Mouse (Mus musculus) G1E (cell line): ENCODE measurements around the gene Gm3460. TPM values are rescaled to one million over a fixed set of nuclear protein-coding genes. Genes with fewer than 3 reads are reported as not detected.
"Not testable (repeated sequence)": the region's sequence is repeated elsewhere in the genome, so short reads cannot be mapped to it uniquely, and the experiment has no call there.

ENCODE experiments used
- ATAC-seq: 2 replicates; pipeline ENCODE4 v1.8.0; 2016; ENCODE audit warnings: mild to moderate bottlenecking; ENCODE audit not compliant: insufficient number of reproducible peaks, poor library complexity, low FRiP score, severe bottlenecking; ENCODE audit errors: extremely low read depth
- DNase-seq: peaks from one replicate; pipeline ENCODE4 v3.0.0; 2012; ENCODE audit warnings: low spot score
- H3K27me3 ChIP-seq: 2 replicates; pipeline ENCODE4 v1.6.1; 2012; ENCODE audit warnings: mild to moderate bottlenecking, low read length, inconsistent platforms; ENCODE audit not compliant: insufficient read depth
- H3K36me3 ChIP-seq: replicated peaks from 2 replicates; pipeline ENCODE3; 2012; ENCODE audit warnings: mild to moderate bottlenecking, inconsistent platforms
- H3K4me1 ChIP-seq: 2 replicates; pipeline ENCODE4 v1.6.1; 2012; ENCODE audit warnings: low read depth, low read length, inconsistent platforms, mixed read lengths; ENCODE audit not compliant: insufficient read depth
- H3K4me3 ChIP-seq: 2 replicates; pipeline ENCODE4 v1.5.1; 2012; ENCODE audit warnings: low read depth, mild to moderate bottlenecking, inconsistent platforms, low read length, moderate library complexity, mixed read lengths
- H3K9me3 ChIP-seq: replicated peaks from 2 replicates; pipeline ENCODE4 v1.6.1; 2012; ENCODE audit warnings: inconsistent platforms
- polyA plus RNA-seq: library from polyadenylated mRNA; stranded (reverse); fragments of >175 nt; gene quantifications from 2 replicates; pipeline ENCODE4 v1.2.3, GENCODE M21; 2012
- total RNA-seq, 2 experiments: library from RNA; stranded (forward) in 1 of 2; stranded (reverse) in 1 of 2; fragments of 200-1000 nt in 1 of 2; fragments of >200 nt in 1 of 2; fragmentation: Nextera tagmentation in 1 of 2; gene quantifications; 2 replicates each; pipeline ENCODE4 v1.2.3; 2014 to 2017

The Gm3460 gene
- total RNA-seq (2014; fragmentation: Nextera tagmentation): not detected in 2 replicates
- total RNA-seq (2017): not detected in 2 replicates
- polyA plus RNA-seq: not detected in 2 replicates

DNA sequence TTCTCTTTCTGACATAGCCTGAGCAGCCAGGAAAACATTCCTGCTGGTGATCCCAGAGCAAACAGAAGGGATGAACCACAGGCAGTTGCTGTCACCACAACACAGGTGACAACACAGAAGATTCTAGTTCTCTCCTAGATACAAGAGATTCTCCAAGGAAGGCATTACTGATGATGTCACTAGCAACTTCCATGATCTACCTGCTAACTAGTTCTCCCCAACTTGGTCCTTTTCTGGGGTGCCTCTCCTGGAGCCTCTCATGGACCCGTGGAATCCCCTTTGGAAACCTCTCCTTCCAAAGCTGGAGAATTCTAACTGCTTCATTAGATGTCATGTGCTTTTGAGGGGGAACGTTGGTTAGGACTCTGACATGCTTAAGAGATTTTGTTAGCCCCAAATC, at the start of gene Gm3460:
Gm3460 (minus strand) TSS at position 101 of the 400 bp plus-strand sequence.
- not testable (repeated sequence) for H3K27me3 ChIP-seq, H3K9me3 ChIP-seq, ATAC-seq

DNA sequence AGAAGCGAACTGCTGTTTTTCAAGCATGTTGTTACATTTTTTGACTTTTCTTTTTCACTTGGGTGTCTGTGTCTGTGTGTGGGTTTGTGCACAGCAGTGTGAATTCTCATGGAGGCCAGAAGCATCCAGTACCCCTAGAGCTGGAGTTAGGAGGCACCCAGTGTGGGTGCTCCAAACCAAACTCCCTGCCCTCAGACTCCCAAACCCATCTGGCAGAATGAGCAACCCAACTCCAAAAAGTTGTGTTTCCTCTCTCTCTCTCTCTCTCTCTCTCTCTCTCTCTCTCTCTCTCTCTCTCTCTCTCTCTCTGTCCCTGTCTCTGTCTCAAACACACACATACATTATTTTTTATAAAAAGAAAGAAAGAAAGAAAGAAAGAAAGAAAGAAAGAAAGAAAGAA, 15.8 kb downstream of the Gm3460 start:
- not testable (repeated sequence) for H3K36me3 ChIP-seq, H3K27me3 ChIP-seq, ATAC-seq, DNase-seq, H3K9me3 ChIP-seq, H3K4me1 ChIP-seq, H3K4me3 ChIP-seq

More for the DNA sequence above, at the start of gene Gm3460:
- not testable (repeated sequence) for H3K4me3 ChIP-seq, H3K4me1 ChIP-seq, H3K36me3 ChIP-seq, DNase-seq

DNA sequence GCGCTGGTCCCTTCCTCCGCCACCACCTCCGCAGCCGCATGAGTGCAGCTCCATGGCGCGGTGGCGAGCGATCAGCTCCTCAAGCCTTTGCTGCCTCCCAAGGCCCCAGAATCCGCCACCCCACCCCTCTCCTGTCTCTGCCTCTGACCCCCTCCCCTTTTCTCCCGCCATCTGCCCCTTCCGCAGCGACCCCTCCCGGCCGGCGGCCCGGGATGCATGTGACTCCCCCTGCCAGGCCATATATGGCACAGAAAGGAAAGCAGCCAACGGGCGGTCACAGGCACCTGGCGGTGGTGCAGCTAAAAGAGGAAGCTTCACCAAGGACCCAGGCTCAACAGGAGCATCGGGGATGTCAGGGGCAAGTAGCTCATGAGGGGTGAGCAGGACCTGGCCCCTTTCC, 17.2 kb downstream of the Gm3460 start:
- not testable (repeated sequence) for ATAC-seq, H3K9me3 ChIP-seq, H3K36me3 ChIP-seq, H3K4me1 ChIP-seq, DNase-seq, H3K27me3 ChIP-seq, H3K4me3 ChIP-seq

DNA sequence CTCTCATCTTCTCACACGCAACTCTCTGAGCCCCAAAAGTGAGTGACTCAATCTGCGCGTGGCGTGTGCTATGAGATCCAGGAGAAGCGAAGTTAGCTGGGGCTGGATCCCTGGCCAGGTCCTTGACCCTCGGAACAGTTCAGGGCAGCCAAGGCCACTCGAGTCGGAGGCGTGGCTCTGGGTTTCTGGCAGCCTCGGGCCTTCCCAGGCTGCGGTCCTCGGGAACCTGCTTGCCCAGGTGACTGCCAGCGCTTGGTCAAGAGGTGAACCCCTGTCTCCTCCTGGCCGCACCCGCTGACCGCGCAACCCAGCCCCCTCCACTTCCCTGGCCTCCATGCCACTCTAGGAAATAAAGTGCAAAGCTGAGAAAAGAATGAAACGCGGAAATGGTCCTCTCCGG, 17.7 kb downstream of the Gm3460 start:
- not testable (repeated sequence) for H3K4me1 ChIP-seq, ATAC-seq, H3K4me3 ChIP-seq, H3K27me3 ChIP-seq, H3K9me3 ChIP-seq, H3K36me3 ChIP-seq, DNase-seq

DNA sequence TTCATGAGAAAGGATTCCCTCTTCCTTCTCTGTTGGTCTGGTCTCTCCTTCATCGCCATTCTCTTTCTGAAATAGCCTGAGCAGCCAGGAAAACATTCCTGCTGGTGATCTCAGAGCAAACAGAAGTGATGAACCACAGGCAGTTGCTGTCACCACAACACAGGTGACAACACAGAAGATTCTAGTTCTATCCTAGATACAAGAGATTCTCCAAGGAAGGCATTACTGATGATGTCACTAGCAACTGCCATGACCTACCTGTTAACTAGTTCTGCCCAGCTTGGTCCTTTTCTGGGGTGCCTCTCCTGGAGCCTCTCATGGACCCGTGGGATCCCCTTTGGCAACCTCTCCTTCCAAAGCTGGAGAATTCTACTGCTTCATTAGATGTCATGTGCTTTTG, 31.7 kb downstream of the Gm3460 start, which contains the start of gene Gm3629:
Gm3629 (minus strand) TSS at position 101 of the 400 bp plus-strand sequence.
- not testable (repeated sequence) for ATAC-seq, H3K27me3 ChIP-seq, H3K36me3 ChIP-seq, H3K9me3 ChIP-seq, H3K4me3 ChIP-seq, DNase-seq, H3K4me1 ChIP-seq

Other genes with a start within 250 kb of the Gm3460 start
- not detected in 2 replicates for gene Gm16440, start 232.1 kb downstream of the Gm3460 start, total RNA-seq (2014; fragmentation: Nextera tagmentation)
- gene Gm16440, start 232.1 kb downstream of the Gm3460 start, total RNA-seq (2017): not detected in 2 replicates
- not detected in 2 replicates for gene Gm16440, start 232.1 kb downstream of the Gm3460 start, polyA plus RNA-seq
- gene Gm3591, start 209.9 kb downstream of the Gm3460 start, total RNA-seq (2014; fragmentation: Nextera tagmentation): not detected in 2 replicates
- gene Gm3591, start 209.9 kb downstream of the Gm3460 start, total RNA-seq (2017): 0.71 TPM in 1 of 2 replicates, not detected in the other
- gene Gm3591, start 209.9 kb downstream of the Gm3460 start, polyA plus RNA-seq: not detected in 2 replicates
- not detected in 2 replicates for gene Gm3594, start 177.8 kb downstream of the Gm3460 start, total RNA-seq (2014; fragmentation: Nextera tagmentation)
- gene Gm3594, start 177.8 kb downstream of the Gm3460 start, total RNA-seq (2017): 0.22 and 0.58 TPM in 2 replicates
- gene Gm3594, start 177.8 kb downstream of the Gm3460 start, polyA plus RNA-seq: not detected in 2 replicates
- not detected in 2 replicates for gene Gm8356, start 85.1 kb downstream of the Gm3460 start, total RNA-seq (2014; fragmentation: Nextera tagmentation)
- not detected in 2 replicates for gene Gm8356, start 85.1 kb downstream of the Gm3460 start, total RNA-seq (2017)
- gene Gm8356, start 85.1 kb downstream of the Gm3460 start, polyA plus RNA-seq: not detected in 2 replicates
- gene Gm3629, start 31.8 kb downstream of the Gm3460 start, total RNA-seq (2014; fragmentation: Nextera tagmentation): not detected in 2 replicates
- 0.33 TPM in 1 of 2 replicates, not detected in the other for gene Gm3629, start 31.8 kb downstream of the Gm3460 start, total RNA-seq (2017)
- not detected in 2 replicates for gene Gm3629, start 31.8 kb downstream of the Gm3460 start, polyA plus RNA-seq
- not detected in 2 replicates for gene Gm10251, start 61.8 kb upstream of the Gm3460 start, total RNA-seq (2014; fragmentation: Nextera tagmentation)
- 0.16 TPM in 1 of 2 replicates, not detected in the other for gene Gm10251, start 61.8 kb upstream of the Gm3460 start, total RNA-seq (2017)
- not detected in 2 replicates for gene Gm10251, start 61.8 kb upstream of the Gm3460 start, polyA plus RNA-seq
- gene Gm8050, start 97.8 kb upstream of the Gm3460 start, total RNA-seq (2014; fragmentation: Nextera tagmentation): not detected in 2 replicates
- 0.12 and 0.16 TPM in 2 replicates for gene Gm8050, start 97.8 kb upstream of the Gm3460 start, total RNA-seq (2017)
- gene Gm8050, start 97.8 kb upstream of the Gm3460 start, polyA plus RNA-seq: not detected in 2 replicates
- gene Gm3636, start 119.9 kb upstream of the Gm3460 start, total RNA-seq (2014; fragmentation: Nextera tagmentation): not detected in 2 replicates
- not detected in 2 replicates for gene Gm3636, start 119.9 kb upstream of the Gm3460 start, total RNA-seq (2017)
- not detected in 2 replicates for gene Gm3636, start 119.9 kb upstream of the Gm3460 start, polyA plus RNA-seq
- not detected in 2 replicates for gene Gm8362, start 152.0 kb upstream of the Gm3460 start, total RNA-seq (2014; fragmentation: Nextera tagmentation)
- gene Gm8362, start 152.0 kb upstream of the Gm3460 start, total RNA-seq (2017): not detected in 2 replicates
- not detected in 2 replicates for gene Gm8362, start 152.0 kb upstream of the Gm3460 start, polyA plus RNA-seq
- gene Gm3642, start 217.9 kb upstream of the Gm3460 start, total RNA-seq (2014; fragmentation: Nextera tagmentation): not detected in 2 replicates
- 0.22 TPM in 1 of 2 replicates, not detected in the other for gene Gm3642, start 217.9 kb upstream of the Gm3460 start, total RNA-seq (2017)
- not detected in 2 replicates for gene Gm3642, start 217.9 kb upstream of the Gm3460 start, polyA plus RNA-seq